Comparison of ENCODE assay signal across 8 mouse cellular contexts in genomic region chr7:27673575-27674131, GRCm38 (mm10). TPM values are rescaled to one million over a fixed set of nuclear protein-coding genes. Genes with fewer than 3 reads are reported as not detected.
DNase-seq lines count a peak whose midpoint lies in the region; ATAC-seq and TF ChIP-seq lines count a peak whose summit lies in the region.

No protein-coding gene starts in this region.

- DNase-seq in CD4-positive, CD25-positive, alpha-beta regulatory T cell, adult 2 months (ENCODE audit: low read depth, low spot score) = peak; percentile 30
- DNase-seq in thymus, postnatal 10 days (ENCODE audit: low spot score in 2 of 2) = peak; percentile 15 to 42
- no peak for DNase-seq in thymus, postnatal 25 days
- DNase-seq in hindbrain, embryonic 10.5 days (ENCODE audit: low spot score) = peak; percentile 36
- no peak for DNase-seq in liver, embryonic 13.5 days
- DNase-seq in layer of hippocampus, adult 9-10 months (ENCODE audit: low spot score) = no peak

- H3K27me3 ChIP-seq in hindbrain, embryonic 10.5 days (ENCODE audit: insufficient read depth, poor library complexity, severe bottlenecking) = no peaks in the 10 kb centered on the region
- peaks cover 13% of the 10 kb centered on the region for H3K27me3 ChIP-seq in liver, embryonic 13.5 days

- no peak for ATAC-seq in CD4-positive, CD25-positive, alpha-beta regulatory T cell, adult 4 months
- no peak for ATAC-seq in liver, embryonic 13.5 days (ENCODE audit: low read depth)

- H3K9me3 ChIP-seq in hindbrain, embryonic 10.5 days = no peaks in the 10 kb centered on the region
- no peaks in the 10 kb centered on the region for H3K9me3 ChIP-seq in liver, embryonic 13.5 days (replicated peaks)

- 1% methylated on average over 52 of the region's 52 CpGs for WGBS in hindbrain, embryonic 10.5 days
- 2% methylated on average over 51 of the region's 52 CpGs for WGBS in liver, embryonic 13.5 days (ENCODE audit: insufficient replicate concordance)
- WGBS in olfactory bulb, adult 2 months = under 1% methylated on average over 52 of the region's 52 CpGs

- peak overlapping the region; percentile 99 for H3K4me2 ChIP-seq in liver, embryonic 13.5 days

- TF ChIP-seq POLR2A in olfactory bulb, adult 2 months (IDR thresholded peaks at IDR 0.05; ENCODE audit: insufficient read depth, low read depth, low read length) = no peak

- peaks cover 36% of the 10 kb centered on the region for H3K4me1 ChIP-seq in hindbrain, embryonic 10.5 days (replicated peaks)
- peaks cover 38% of the 10 kb centered on the region for H3K4me1 ChIP-seq in liver, embryonic 13.5 days (replicated peaks)
- H3K4me1 ChIP-seq in olfactory bulb, adult 2 months (ENCODE audit: control insufficient read depth, insufficient read depth, low read length) = peaks cover 25% of the 10 kb centered on the region

- H3K27ac ChIP-seq in hindbrain, embryonic 10.5 days = peak overlapping the region; percentile 95
- H3K27ac ChIP-seq in liver, embryonic 13.5 days = no peak overlapping the region
- H3K27ac ChIP-seq in olfactory bulb, adult 2 months (ENCODE audit: insufficient read depth, low read depth, low read length) = no peak overlapping the region

- peak overlapping the region; percentile 97 for H3K4me3 ChIP-seq in hindbrain, embryonic 10.5 days
- peak overlapping the region; percentile 81 for H3K4me3 ChIP-seq in liver, embryonic 13.5 days (replicated peaks)
- H3K4me3 ChIP-seq in olfactory bulb, adult 2 months (ENCODE audit: insufficient read depth, low read depth, low read length) = peak overlapping the region; percentile 82

- H3K9ac ChIP-seq in liver, embryonic 13.5 days = peak overlapping the region; percentile 83

- peaks cover 33% of the 10 kb centered on the region for H3K36me3 ChIP-seq in hindbrain, embryonic 10.5 days
- H3K36me3 ChIP-seq in liver, embryonic 13.5 days = no peaks in the 10 kb centered on the region

- no peak for TF ChIP-seq CTCF in olfactory bulb, adult 2 months (IDR thresholded peaks at IDR 0.05; ENCODE audit: insufficient read depth, low read depth, low read length)

RNA-seq across cellular contexts. Expression of gene Map3k10, which starts 0.7 kb away (rescaled TPM):
- 1 to 10 TPM in 1 of 2 experiments, under 1 TPM in 1; 0.76 to 1.5 TPM for polyA plus RNA-seq in CD4-positive, CD25-positive, alpha-beta regulatory T cell, adult 4 months (2017; shearing (Covaris generic))
- polyA plus RNA-seq in hindbrain, embryonic 10.5 days (2016; fragmentation: Nextera tagmentation; extraction: Ambion mirVana) = 8.3 and 10.6 TPM in 2 replicates
- 1.3 and 1.8 TPM in 2 replicates for polyA plus RNA-seq in liver, embryonic 13.5 days (2015; fragmentation: Nextera tagmentation; extraction: Ambion mirVana)
- not detected in 2 replicates for polyA plus RNA-seq in olfactory bulb, adult 2 months (2012; ENCODE audit: insufficient read depth, insufficient read length, low replicate concordance, missing spikeins)

RNA-seq across cellular contexts. Expression of gene Zfp607b, which starts 15.5 kb away (rescaled TPM):
- 1 to 10 TPM; 3.0 to 3.6 TPM for polyA plus RNA-seq in CD4-positive, CD25-positive, alpha-beta regulatory T cell, adult 4 months (2017; shearing (Covaris generic))
- 5.2 and 6.6 TPM in 2 replicates for polyA plus RNA-seq in hindbrain, embryonic 10.5 days (2016; fragmentation: Nextera tagmentation; extraction: Ambion mirVana)
- 0.35 and 0.83 TPM in 2 replicates for polyA plus RNA-seq in liver, embryonic 13.5 days (2015; fragmentation: Nextera tagmentation; extraction: Ambion mirVana)
- polyA plus RNA-seq in olfactory bulb, adult 2 months (2012; ENCODE audit: insufficient read depth, insufficient read length, low replicate concordance, missing spikeins) = not detected in 2 replicates

RNA-seq across cellular contexts. Expression of gene Ttc9b, which starts 19.9 kb away (rescaled TPM):
- polyA plus RNA-seq in CD4-positive, CD25-positive, alpha-beta regulatory T cell, adult 4 months (2017; shearing (Covaris generic)) = not detected
- 3.3 and 10.9 TPM in 2 replicates for polyA plus RNA-seq in hindbrain, embryonic 10.5 days (2016; fragmentation: Nextera tagmentation; extraction: Ambion mirVana)
- 0.05 TPM in 1 of 2 replicates, not detected in the other for polyA plus RNA-seq in liver, embryonic 13.5 days (2015; fragmentation: Nextera tagmentation; extraction: Ambion mirVana)
- not detected in 2 replicates for polyA plus RNA-seq in olfactory bulb, adult 2 months (2012; ENCODE audit: insufficient read depth, insufficient read length, low replicate concordance, missing spikeins)

RNA-seq across cellular contexts. Expression of gene Zfp60, which starts 57.5 kb away (rescaled TPM):
- polyA plus RNA-seq in CD4-positive, CD25-positive, alpha-beta regulatory T cell, adult 4 months (2017; shearing (Covaris generic)) = 10 to 100 TPM; 11.7 to 19.1 TPM
- polyA plus RNA-seq in hindbrain, embryonic 10.5 days (2016; fragmentation: Nextera tagmentation; extraction: Ambion mirVana) = 55.2 and 62.2 TPM in 2 replicates
- 5.6 and 6.6 TPM in 2 replicates for polyA plus RNA-seq in liver, embryonic 13.5 days (2015; fragmentation: Nextera tagmentation; extraction: Ambion mirVana)
- polyA plus RNA-seq in olfactory bulb, adult 2 months (2012; ENCODE audit: insufficient read depth, insufficient read length, low replicate concordance, missing spikeins) = not detected in 2 replicates

Comparison
In these comparisons a context has a peak if more than half of its experiments do, and no peak if none do; other contexts are left out.
1. DNase-seq: peak in CD4-positive, CD25-positive, alpha-beta regulatory T cell, adult 2 months (single experiment), thymus, postnatal 10 days (2 of 2) and hindbrain, embryonic 10.5 days (single experiment); none in thymus, postnatal 25 days (single experiment), liver, embryonic 13.5 days (single experiment) and layer of hippocampus, adult 9-10 months (single experiment).
2. Peak in every context shown above with its lines, with median percentiles within 50 percentile points of each other: H3K4me3 ChIP-seq.